Mouse (Mus musculus) ES-E14 (cell line): ENCODE results near the gene Mapkap1. TPM values are rescaled to one million over a fixed set of nuclear protein-coding genes. Genes with fewer than 3 reads are reported as not detected.

ENCODE experiments used
- DNase-seq: peaks from one replicate; pipeline ENCODE4 v3.0.0-alpha.2; 2013; ENCODE audit warnings: low read depth, low spot score
- H3K27ac ChIP-seq: 2 replicates; pipeline ENCODE4 v1.5.1; 2012; ENCODE audit warnings: low read depth, mild to moderate bottlenecking, low read length, moderate library complexity, mixed read lengths; ENCODE audit not compliant: poor library complexity, insufficient read depth, severe bottlenecking
- H3K36me3 ChIP-seq: 2 replicates; pipeline ENCODE4 v1.6.1; 2012; ENCODE audit warnings: mild to moderate bottlenecking, low read length, moderate library complexity, mixed read lengths; ENCODE audit not compliant: control insufficient read depth, poor library complexity, insufficient read depth, severe bottlenecking
- H3K4me1 ChIP-seq, 2 experiments: fragments of 150-350 bp in 1 of 2; sonication (generic) in 1 of 2; 2 replicates each; pipeline ENCODE4 v1.6.1; 2012; ENCODE audit warnings: low read length in 2 of 2, mild to moderate bottlenecking in 1 of 2, mixed read lengths in 1 of 2; ENCODE audit not compliant: control insufficient read depth in 2 of 2, insufficient read depth in 2 of 2, poor library complexity in 1 of 2
- H3K4me3 ChIP-seq, 2 experiments: fragments of 150-350 bp in 1 of 2; sonication (generic) in 1 of 2; 2 replicates each; pipeline ENCODE4 v1.5.1; 2012; ENCODE audit warnings: low read length in 2 of 2, low read depth in 1 of 2, mild to moderate bottlenecking in 1 of 2, mixed read lengths in 1 of 2; ENCODE audit not compliant: insufficient read depth in 1 of 2, poor library complexity in 1 of 2, severe bottlenecking in 1 of 2
- H3K9ac ChIP-seq: 2 replicates; pipeline ENCODE4 v1.6.1; 2012; ENCODE audit warnings: low read depth, mild to moderate bottlenecking, low read length, mixed read lengths; ENCODE audit not compliant: poor library complexity, insufficient read depth, severe bottlenecking
- H3K9me3 ChIP-seq: fragments of 150-350 bp; sonication (generic); 2 replicates; pipeline ENCODE4 v1.6.1; 2012; ENCODE audit warnings: low read depth, mild to moderate bottlenecking, low read length; ENCODE audit not compliant: control insufficient read depth, insufficient read depth
- CHD2 ChIP-seq: IDR thresholded peaks from 2 replicates; pipeline ENCODE4 v1.6.1; 2014; ENCODE audit warnings: mild to moderate bottlenecking, low read depth, low read length, inconsistent platforms
- HCFC1 ChIP-seq: IDR thresholded peaks from 2 replicates; pipeline ENCODE4 v1.6.1; 2012; ENCODE audit warnings: low read length, inconsistent platforms, borderline replicate concordance; ENCODE audit not compliant: insufficient read depth
- MAFK ChIP-seq: IDR thresholded peaks from 2 replicates; pipeline ENCODE4 v1.6.1; 2014; ENCODE audit warnings: mild to moderate bottlenecking, low read depth, low read length, inconsistent platforms; ENCODE audit not compliant: insufficient read depth
- ZC3H11A ChIP-seq: IDR thresholded peaks from 2 replicates; pipeline ENCODE4 v1.6.1; 2012; ENCODE audit warnings: low read depth, mild to moderate bottlenecking, inconsistent platforms, low read length, borderline replicate concordance
- ZNF384 ChIP-seq: IDR thresholded peaks from 2 replicates; pipeline ENCODE4 v1.6.1; 2012; ENCODE audit warnings: low read depth, low read length, inconsistent platforms
- in situ Hi-C, 2 experiments: fragments of 600-800 bp; cut with MboI; formaldehyde crosslinking; loops; one replicate each; pipeline ENCODE4 v1.15.1; 2025; ENCODE audit warnings: low sequenced_read_pairs in 2 of 2, inconsistent platforms in 1 of 2; ENCODE audit not compliant: unreplicated experiment in 2 of 2
- total RNA-seq: library from RNA; depleted of rRNA; stranded (reverse); fragments of 300-350 nt; gene quantifications from 2 replicates; pipeline ENCODE4 v1.2.3, GENCODE M21; 2012

The Mapkap1 gene
- total RNA-seq, 1 experiment = 47.3 TPM

DNA sequence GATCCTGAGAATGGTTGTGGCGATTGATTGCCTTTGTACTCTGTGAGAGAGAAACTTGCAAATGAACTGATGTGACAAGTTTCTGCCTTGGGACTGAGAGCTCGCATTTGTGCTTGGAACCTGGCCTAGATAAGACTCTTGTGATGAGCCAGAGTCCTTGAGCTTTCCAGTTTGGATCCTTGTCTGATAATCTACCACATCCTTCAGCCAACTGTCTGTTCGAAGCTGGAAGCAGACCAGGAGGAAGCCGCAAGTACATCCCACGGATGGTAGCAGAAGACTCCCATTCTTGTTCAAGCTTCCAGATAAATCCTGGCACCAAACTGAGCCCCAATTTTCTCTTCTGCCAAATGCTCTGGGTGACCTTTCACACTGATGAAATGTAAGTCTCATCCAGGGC is 162.6 kb downstream of the Mapkap1 start:
- TF ChIP-seq CHD2 = no peak
- TF ChIP-seq ZC3H11A = no peak
- no peak for TF ChIP-seq HCFC1
- no peak for TF ChIP-seq ZNF384
- TF ChIP-seq MAFK = no peak
- in situ Hi-C loops = no loop called here

DNA sequence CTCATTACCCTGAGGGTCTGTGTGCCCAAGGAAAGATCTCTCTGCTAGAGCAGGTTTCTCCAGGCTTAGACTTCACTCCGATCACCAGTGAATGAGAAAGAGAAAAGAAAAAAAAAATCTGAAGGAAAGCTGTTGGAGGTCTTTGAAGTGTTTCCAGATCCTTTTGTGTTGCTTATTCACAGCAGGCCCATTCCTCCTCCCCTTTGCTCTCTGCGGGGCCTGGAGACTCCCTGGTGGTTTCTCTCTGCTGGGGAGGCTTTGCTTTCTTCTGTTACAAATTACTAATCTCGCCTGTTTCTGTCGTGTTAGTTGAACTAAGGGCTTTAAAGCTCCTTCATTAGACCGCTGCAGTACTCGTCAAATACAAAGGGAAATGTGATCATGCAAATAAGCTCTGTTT is 163.8 kb downstream of the Mapkap1 start:
- 0 out of 2 replicates have a peak, but pooled peaks cover 2% of the 10 kb centered on the region for H3K36me3 ChIP-seq
- no peaks in the 10 kb centered on the region for H3K9me3 ChIP-seq
- in situ Hi-C loops = no loop called here
- peak; percentile 73 for DNase-seq
- no peak for TF ChIP-seq ZC3H11A
- TF ChIP-seq ZNF384 = peak; percentile 88
- no peak for TF ChIP-seq MAFK
- no peak overlapping the region for H3K4me3 ChIP-seq
- no peak overlapping the region for H3K27ac ChIP-seq
- H3K9ac ChIP-seq = no peak overlapping the region
- peaks cover 0 to 7% of the 10 kb centered on the region in 2 experiments; a peak in 2 of 4 replicates for H3K4me1 ChIP-seq

More for the DNA sequence above, 162.6 kb downstream of the Mapkap1 start:
- peaks cover 0 to 7% of the 10 kb centered on the region in 2 experiments; a peak in 2 of 4 replicates for H3K4me1 ChIP-seq
- no peak overlapping the region for H3K9ac ChIP-seq
- H3K36me3 ChIP-seq = 0 out of 2 replicates have a peak, but pooled peaks cover 2% of the 10 kb centered on the region
- H3K27ac ChIP-seq = no peak overlapping the region
- no peaks in the 10 kb centered on the region for H3K9me3 ChIP-seq
- DNase-seq = no peak
- no peak overlapping the region for H3K4me3 ChIP-seq

DNA sequence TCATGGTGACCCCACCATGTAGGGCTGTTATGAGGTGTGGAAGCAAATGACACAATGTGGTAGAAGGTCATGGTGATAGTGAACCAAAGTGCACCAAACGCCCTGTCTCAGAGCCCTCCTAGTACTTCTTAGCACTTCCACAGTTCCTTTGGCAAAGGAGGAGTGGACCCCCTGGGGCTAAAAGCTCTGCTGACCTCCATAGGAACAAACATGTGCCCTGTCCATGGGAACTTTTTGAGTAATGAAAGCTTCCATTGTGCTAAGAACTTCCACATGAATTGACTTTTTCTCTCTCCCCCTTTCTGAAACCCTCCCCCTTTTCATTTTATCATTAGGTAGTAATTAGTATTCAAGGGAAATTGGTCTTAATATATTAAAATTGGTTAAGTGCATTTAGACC is 164.5 kb downstream of the Mapkap1 start:
- TF ChIP-seq HCFC1 = no peak
- TF ChIP-seq ZNF384 = no peak
- TF ChIP-seq CHD2 = no peak
- no peak for TF ChIP-seq MAFK
- no peak for TF ChIP-seq ZC3H11A
- Histone ChIP-seq H3K9me3 (no peaks in the 10 kb centered on the region), H3K9ac (no peak overlapping the region), H3K4me1 (peaks cover 0 to 7% of the 10 kb centered on the region in 2 experiments; a peak in 2 of 4 replicates), H3K4me3 (no peak overlapping the region), H3K36me3 (0 out of 2 replicates have a peak, but pooled peaks cover under 1% of the 10 kb centered on the region), H3K27ac (no peak overlapping the region)
- DNase-seq = no peak
- in situ Hi-C loops = no loop called here

DNA sequence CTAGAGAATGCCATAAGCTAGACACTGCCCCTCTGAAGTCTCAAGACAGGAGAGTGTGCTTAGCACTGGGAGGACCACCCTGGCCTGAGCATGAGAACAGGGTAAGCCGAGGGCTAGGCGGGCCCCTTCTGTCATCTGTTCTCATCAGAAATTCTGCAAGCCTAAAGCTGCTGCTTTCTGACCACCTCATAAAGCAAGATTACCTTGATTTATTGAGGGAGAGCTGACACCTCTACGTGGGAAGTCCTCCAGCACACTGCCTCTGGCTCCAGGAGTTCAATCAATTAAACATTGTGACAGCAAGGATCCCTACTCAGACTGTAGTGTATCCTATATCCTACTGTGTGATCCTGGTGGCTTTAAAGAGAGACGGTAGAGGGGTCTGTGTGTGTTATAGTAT is 166.5 kb downstream of the Mapkap1 start:
- Histone ChIP-seq H3K36me3 (no peaks in the 10 kb centered on the region), H3K9ac (no peak overlapping the region), H3K27ac (no peak overlapping the region), H3K4me1 (peaks cover 0 to 7% of the 10 kb centered on the region in 2 experiments; a peak in 2 of 4 replicates), H3K9me3 (no peaks in the 10 kb centered on the region), H3K4me3 (no peak overlapping the region)
- no peak for TF ChIP-seq HCFC1
- TF ChIP-seq ZC3H11A = no peak
- no peak for TF ChIP-seq CHD2
- in situ Hi-C loops = no loop called here
- no peak for DNase-seq

DNA sequence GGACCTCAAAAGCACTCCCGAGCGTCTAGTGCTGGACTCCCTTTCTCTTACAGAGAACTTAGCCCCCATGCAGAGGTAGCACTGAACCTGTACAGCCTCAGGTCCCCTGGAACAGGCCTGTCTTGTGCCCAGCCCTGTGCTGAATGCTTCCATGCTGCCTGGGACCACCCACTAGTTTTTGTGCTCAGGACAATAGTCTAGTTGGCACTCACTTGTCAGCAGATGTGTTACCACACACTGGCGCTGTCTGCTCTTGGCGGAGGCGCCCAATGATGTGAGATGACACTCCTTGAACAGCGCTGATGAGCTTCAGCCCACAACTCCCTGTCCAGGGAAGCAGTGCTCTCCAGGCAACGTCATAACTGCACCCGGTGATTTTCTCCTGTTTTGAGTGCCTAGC is 182.0 kb downstream of the Mapkap1 start:
- Histone ChIP-seq H3K27ac (no peak overlapping the region), H3K9me3 (no peaks in the 10 kb centered on the region), H3K4me1 (peaks cover 0 to 2% of the 10 kb centered on the region in 2 experiments; a peak in 1 of 4 replicates), H3K9ac (no peak overlapping the region), H3K36me3 (peaks cover 3% of the 10 kb centered on the region; the same call in 1 of the 2 replicates), H3K4me3 (no peak overlapping the region)
- TF ChIP-seq HCFC1 = no peak
- TF ChIP-seq ZNF384 = no peak
- no peak for TF ChIP-seq ZC3H11A
- no peak for TF ChIP-seq CHD2
- no peak for TF ChIP-seq MAFK
- in situ Hi-C loops = no loop called here
- no peak for DNase-seq
